Mouse (Mus musculus) regulatory T cell (primary cell): ENCODE data around the gene Cercam.
"Not testable (repeated sequence)": the region's sequence is repeated elsewhere in the genome, so short reads cannot be mapped to it uniquely, and the experiment has no call there.

Experiments used
- in situ Hi-C: fragments of 300-600 bp; cut with MboI, MseI; formaldehyde crosslinking; loops from one replicate; pipeline ENCODE4 v1.15.1; 2025; ENCODE audit warnings: high pct_unique_total_duplicates

The Cercam gene

GRCm38 (mm10) chr2:29853736-29854135 is 15.2 kb upstream of the Cercam start:
- in situ Hi-C loops: loop anchor here (25.0 kb wide), 1 partner anchor 1791 kb away; no protein-coding TSS in a partner anchor

GRCm38 (mm10) chr2:29855585-29856210 is 13.3 kb upstream of the Cercam start:
- in situ Hi-C loops: loop anchor here (5.0 to 25.0 kb wide), 2 partner anchors 88 to 1793 kb away; no protein-coding TSS in a partner anchor

DNA sequence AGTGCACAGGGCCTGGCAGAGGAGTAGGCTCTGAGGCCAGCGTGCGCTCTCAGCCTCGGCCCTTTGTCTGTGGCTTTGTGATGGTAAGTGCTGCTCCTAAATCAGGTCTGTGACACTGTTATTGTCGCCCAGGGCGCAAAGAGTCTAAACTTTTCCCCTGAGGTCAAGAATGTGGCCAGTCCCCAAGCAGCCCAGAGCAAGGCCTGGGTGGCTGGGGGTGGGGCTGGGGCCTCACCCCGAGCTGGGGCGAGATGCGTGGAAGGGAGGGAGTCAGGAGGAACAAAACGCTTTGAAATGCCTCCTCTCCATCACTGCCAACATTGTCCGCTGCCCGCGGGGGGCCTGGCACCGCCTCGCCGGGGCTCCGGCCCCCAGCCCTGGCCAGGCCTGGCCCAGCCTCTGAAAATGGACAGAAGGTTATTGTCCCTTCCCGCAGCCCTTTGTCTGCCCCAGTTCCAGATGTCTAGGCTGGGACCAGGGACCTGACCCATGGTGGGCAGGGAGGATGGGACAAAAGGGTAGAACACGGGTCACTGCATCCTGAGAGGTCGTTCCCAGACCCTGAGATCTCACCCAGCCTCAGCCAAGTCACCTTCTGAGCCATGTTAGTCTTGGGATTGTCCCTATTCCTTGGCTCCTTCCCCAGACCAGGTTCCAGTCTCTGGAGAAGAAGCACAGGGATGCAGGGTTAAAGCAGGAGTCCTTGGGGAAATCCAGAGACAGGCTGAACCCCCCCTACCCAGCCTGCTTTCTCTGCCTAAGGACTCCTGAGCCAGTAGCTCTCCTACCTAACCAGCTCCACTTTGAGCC is 12.3 kb upstream of the Cercam start:
- in situ Hi-C loops: loop anchor here (5.0 to 25.0 kb wide), 2 partner anchors 89 to 1794 kb away; no protein-coding TSS in a partner anchor

DNA sequence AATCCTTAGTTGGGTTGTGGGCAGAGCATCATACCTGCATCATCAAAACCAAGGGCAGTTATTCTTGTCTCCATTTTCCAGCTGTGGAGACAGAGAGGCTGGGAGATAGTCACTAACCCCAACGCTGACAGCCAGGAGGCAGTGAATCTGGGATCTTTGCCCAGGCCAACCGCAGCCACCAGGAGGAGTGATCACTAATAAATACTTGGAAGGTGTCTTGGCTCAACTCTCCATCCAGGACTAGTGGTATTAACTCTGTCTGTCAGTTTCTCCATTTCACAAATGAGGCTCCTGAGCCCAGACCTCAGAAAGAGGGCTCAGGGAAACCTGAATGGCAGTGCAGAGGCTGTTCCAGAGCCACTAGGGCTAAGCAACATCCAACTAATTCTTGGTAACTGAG is 11.6 kb upstream of the Cercam start:
- in situ Hi-C loops: loop anchor here (5.0 to 25.0 kb wide), 2 partner anchors 90 to 1795 kb away; no protein-coding TSS in a partner anchor

- in situ Hi-C loops: loop anchor here (5.0 to 25.0 kb wide), 2 partner anchors 91 to 1796 kb away; no protein-coding TSS in a partner anchor
These were observed 11.0 kb upstream of the Cercam start for GRCm38 (mm10) chr2:29857967-29858366.

DNA sequence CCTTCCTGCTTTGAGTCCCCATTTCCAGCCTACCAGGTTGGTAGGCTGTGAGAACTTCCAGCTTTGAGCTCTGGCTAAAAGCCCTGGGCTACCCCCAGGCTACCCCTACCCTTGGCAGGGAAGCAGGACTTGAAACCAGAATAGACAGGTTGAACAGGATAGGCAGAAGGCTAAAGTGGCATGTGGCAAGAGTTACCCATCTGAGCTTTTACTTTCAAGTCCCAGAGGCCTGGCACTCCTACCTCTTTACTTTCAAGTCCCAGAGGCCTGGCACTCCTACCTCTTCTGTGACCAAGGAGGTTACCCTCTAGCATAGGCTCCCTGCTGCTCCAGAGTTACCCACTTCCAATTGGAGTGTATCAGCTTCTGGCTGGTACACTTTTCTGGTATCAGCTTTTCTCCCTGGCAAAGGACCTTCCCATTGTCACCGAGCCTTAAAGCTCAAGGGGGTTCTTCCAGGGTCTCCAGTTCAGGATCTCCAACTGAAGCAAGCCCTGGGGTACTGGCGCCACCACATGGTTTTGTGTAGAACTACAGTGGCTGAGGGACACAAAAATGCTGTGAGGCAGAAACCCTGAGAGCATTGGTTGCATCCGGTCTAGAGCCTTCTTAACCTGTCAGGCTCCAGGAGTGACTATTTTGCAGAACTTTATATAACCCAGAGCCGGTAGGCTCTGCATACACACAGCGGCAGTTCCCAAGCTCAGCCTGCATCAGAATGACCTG is 10.1 kb upstream of the Cercam start:
- in situ Hi-C loops: loop anchor here (5.0 to 25.0 kb wide), 2 partner anchors 92 to 1797 kb away; no protein-coding TSS in a partner anchor

DNA sequence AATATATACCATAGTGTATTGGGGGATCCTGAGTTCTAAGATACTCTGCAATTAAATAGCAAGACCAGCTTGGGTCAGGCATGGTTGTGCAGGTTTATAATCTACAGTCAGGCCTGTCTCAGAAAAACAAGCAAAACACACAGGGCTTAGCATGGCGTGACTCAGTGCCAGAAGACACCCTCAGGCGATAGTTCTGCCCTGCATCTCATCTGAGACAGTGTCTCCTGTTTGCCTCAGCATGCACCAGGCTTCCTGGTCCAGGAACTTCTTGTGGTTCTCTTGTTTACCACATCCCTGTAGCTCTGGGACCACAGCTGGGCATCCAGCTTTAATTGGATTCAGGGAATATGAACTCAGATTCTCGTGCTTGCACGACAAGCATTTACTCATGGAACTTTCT is 3.8 kb upstream of the Cercam start:
- in situ Hi-C loops: loop anchor here (25.0 kb wide), 1 partner anchor 1803 kb away; no protein-coding TSS in a partner anchor

- in situ Hi-C loops: loop anchor here (10.0 to 25.0 kb wide), 2 partner anchors 1808 to 2005 kb away; no protein-coding TSS in a partner anchor
These were observed 885 bp downstream of the Cercam start for GRCm38 (mm10) chr2:29869646-29870451.

GRCm38 (mm10) chr2:29872581-29873295 is 3.8 kb downstream of the Cercam start:
- in situ Hi-C loops: loop anchor here (10.0 to 25.0 kb wide), 2 partner anchors 1810 to 2002 kb away; no protein-coding TSS in a partner anchor

DNA sequence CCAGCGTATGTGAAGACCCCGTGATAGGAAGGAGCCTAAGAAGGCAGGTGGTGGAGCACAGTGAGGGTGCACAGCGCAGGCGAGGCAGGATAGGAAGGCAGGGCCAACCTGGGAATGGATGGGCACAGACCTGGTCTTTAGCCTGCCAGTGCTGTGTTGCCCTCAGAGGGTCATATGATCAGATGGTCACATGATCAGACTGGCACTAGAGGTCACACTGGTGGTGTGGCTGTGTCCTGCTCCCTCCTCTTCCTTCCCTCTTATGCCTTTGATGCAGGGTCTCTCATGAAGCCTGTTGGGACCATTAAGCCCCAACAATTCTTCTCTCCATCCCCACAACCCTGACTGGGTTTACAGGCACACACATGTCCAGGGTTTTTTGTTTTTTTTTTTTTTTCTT is 4.8 kb downstream of the Cercam start:
- in situ Hi-C loops: loop anchor here (10.0 to 25.0 kb wide), 2 partner anchors 1812 to 2001 kb away; no protein-coding TSS in a partner anchor

- in situ Hi-C loops: loop anchor here (10.0 kb wide), 1 partner anchor 1997 kb away; no protein-coding TSS in a partner anchor
These were observed 9.1 kb downstream of the Cercam start for GRCm38 (mm10) chr2:29878061-29878460.

DNA sequence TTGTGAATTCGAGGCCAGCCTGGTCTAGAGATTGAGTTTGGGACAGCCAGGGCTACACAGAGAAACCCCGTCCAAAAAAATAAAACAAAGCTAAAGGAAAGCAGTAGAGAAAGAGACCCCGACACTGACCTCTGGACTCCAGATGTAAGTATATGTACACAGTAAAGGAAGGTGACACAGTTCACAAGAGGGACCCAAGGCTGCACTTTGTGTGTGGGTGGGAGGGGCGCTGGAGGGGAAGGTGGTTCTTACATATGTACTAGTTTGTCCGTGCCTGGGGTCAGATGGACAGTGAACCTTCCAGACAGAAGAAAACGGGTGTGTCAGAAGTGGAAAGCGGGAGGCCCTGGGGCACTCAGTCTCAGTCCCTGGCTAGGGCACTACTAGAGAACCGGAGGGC is 10.2 kb downstream of the Cercam start:
- in situ Hi-C loops: loop anchor here (10.0 kb wide), 1 partner anchor 1996 kb away; no protein-coding TSS in a partner anchor

DNA sequence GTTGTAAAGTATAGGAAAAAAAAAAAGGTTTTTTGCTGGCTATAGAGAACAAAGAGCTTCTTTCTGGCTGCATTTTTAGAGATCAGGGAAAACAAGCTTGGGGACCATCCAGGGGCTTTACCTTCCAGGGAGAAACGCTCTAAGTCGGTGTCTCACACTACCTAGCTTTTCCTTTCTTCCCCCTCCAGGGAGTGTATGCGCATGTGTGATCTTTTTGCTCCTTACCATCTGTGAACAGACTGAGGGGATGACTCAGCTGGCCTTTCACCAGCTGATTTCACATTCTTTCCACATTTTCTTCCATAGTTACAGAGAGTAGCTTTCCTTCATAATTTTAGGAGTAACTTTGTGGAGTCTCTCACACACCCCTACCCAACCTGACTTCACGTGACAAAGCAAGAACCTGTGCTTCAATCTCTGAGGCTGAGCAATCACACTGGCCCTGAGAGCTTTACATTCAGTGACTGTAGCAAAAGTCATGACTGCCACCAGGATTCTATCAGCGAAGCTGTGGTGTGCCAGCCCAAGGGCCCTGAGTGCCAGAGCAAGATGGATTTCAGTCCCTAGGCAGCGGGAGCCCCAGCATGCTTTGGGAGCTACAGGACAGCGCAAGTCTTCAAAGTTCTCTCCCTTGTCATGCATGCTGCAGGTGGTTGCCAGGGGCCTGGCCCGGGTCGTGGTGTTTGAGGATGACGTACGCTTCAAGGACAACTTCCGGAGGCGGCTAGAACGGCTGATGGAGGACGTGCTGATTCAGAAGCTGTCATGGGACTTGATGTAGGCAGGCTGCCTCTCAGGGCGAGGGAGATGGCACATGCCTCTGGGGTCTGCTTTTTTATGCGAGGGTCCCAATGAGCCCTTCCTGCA is 11.2 kb downstream of the Cercam start:
- in situ Hi-C loops: loop anchor here (10.0 kb wide), 1 partner anchor 1995 kb away; no protein-coding TSS in a partner anchor

DNA sequence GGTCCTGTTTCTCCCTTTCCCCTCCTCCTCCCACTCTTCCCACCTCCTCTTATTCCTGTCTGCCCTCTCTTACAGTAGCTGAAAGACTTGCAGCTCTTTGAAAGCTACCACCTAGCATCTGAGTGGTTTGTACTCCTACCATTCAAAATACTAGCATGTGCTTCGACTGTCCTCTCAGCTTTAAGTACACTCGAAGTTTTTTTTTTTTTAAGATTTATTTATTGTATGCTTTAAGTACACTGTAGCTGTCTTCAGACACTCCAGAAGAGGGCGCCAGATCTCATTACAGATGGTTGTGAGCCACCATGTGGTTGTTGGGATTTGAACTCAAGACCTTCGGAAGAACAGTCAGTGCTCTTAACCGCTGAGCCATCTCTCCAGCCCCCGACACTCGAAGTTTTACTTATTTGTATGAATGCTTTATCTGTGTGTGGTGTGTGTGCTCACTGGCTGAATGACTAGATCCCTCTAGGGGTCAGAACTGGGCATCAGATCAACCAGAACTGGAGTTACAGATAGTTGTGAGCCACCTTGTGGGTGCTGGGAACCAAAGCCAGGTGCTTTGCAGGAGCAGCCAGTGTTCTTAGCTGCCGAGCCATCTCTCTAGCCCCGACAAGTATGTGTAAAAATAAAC is 17.8 kb downstream of the Cercam start:
- in situ Hi-C loops: not testable (repeated sequence)

GRCm38 (mm10) chr2:29889066-29889944 is 20.3 kb downstream of the Cercam start, which contains the start of gene Odf2:
TSS of gene Odf2 (plus strand) at chr2:29889221.
- in situ Hi-C loops: no loop called here

GRCm38 (mm10) chr2:29889991-29890833 is 21.2 kb downstream of the Cercam start:
- in situ Hi-C loops: no loop called here
